Mouse (Mus musculus): ENCODE measurements around the gene Agap3.
A peak's percentile ranks its signal among the peaks of the same experiment; 100 is the strongest.

The Agap3 gene

DNA sequence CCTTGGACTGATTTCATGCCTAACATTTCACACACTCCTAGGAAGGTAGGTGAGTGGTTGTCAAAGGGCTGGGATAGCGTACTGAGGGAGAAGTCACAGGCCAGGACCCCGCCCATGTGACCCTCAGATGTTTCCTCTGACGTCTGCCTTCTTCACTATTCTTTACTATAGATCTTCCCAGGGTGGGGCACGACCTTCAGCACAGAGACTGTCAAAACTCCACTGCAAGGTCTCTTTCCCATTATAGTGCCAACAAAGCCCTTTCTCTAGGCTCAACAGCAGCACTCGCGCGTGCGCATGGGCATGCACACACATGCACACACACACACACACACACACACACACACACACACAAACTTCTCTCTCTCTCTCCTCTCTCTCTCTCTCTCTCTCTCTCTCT is 71.8 kb downstream of the Agap3 start:
- no peak for DNase-seq (ENCODE audit: low spot score)

DNA sequence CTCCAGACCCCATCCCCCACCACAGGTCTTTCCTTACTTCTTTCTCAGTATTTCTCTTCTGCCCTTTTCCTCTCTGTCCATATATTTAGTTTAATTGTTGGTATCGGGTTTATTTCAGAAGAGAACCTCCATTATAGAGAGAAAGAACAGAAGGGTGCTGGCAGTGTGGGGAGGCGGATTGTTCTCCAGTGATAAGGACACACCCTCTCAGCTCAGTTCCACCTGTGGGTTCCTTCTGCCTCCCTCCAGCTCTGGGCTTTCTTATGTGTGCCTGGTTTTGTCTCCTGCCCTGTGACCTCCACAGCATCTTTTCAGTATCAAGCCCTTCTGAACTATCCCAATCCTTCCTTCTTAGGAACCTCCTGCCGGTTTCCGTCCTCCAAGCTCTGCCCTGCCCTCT is 72.5 kb downstream of the Agap3 start:
- DNase-seq (ENCODE audit: low spot score): no peak

DNA sequence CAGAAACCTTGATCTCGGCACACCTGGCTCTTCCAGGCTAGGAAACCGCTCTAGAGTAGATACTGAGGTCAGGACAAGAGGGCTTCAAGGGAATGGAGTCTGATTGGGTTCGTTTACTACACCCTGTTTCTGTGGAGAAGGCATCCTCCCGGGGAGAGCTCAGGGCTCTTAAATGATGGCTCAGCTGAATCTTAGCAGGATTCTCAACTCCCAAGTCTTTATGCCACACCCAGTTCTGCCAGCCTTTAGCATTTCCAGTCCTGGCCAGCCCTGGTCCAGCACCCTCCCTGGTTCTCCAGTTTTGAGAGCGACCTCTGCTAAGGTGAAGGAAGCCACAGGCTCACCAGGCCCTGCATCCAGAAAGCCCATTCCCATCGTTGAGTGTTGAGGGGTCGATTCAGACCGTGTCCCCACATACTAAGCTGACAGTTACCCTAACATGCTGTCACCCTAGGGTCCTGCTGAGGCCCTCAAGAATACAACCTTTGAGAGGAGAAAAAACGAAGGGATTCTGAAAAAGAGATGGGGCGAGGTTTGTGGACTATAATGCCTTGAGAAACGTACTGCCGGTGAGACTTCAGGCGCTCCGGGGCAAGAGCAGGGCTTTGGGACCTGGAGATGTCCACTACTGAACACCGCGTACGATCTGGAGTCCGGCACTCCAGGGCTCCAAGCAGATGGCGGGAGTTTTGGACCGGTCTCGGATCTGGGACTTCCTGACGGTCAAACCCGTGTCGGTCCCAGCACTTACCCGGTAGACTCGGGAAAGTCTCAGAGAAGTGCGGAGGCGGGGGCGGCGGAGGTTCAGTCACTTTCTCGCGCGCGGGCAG is 73.6 kb downstream of the Agap3 start:
- DNase-seq (ENCODE audit: low spot score): no peak

DNA sequence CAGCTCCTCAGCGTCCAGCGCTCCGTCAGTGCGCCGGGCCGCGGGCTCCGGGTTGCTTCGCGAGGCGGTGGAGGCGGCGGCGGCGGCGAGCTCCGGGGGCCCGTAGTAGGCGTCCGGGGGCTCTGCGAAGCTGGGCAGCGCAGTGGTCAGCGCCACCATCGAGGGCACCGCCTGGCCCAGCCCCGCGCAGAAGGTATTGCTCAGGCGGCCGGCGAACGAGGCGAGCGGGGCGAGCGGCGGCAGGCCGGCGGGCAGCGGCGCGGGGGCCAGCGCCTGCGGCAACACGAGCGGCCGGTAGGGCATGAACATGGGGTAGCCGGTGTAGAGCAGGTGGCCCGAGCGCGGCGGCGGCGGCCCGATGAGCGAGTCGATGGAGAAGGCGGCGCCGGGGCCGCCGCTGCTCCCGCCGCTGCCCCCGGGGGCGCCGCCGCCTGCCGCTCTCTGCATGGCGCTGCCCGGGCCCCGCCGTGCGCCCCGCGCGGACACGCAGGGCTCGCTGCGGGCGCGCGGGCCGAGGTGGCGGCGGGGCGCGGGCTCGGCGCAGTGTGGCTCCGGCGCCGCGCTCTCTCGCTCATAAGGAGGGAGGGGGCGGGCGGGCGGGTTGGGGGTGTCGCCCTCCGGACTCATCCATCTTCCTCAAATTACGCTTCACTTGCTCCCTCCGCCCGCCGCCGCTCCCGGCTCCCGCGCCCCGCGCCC is 74.4 kb downstream of the Agap3 start:
- DNase-seq (ENCODE audit: low spot score): no peak

DNA sequence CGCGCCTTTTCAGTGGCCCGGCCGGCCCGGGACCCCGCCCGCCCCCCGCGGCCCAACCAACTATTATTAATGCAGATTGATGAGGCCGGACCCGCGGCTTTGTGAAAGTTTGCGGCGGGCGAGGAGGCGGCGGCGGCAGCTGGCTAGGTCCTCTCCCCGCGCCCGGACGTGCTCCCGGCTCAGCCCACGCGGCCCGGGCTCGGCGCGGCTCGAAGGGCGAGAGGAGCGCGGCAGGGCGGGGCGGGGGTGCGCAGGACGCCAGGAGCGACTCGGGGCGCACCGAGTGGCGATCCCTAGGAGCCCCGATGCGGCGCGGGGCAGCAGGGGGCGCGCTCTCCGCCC is 74.9 kb downstream of the Agap3 start, which contains the start of gene Gbx1:
Gene Gbx1, minus strand, starts transcription at position 314 of the 342 bp plus-strand sequence.
- no peak for DNase-seq (ENCODE audit: low spot score)

DNA sequence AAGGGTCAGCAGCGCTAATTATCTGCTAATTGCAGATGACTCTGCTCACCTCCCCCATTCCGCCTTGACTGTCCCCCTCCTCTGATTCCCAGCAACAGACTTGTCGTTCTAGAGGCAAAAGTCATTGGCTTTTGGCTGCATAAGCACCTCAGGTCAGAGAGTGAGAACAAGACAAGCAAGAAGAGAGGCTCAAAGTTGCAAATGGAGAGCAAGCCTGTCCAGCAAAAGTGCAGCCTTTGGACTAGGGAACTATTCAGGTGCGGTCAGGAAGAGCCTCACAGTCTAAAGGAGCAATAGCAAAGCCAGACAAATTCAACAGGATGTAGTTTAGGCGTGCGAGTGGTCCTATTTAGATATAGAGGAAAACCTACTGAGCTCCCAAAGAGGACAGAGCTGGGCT is 75.8 kb downstream of the Agap3 start:
- no peak for DNase-seq (ENCODE audit: low spot score)

DNA sequence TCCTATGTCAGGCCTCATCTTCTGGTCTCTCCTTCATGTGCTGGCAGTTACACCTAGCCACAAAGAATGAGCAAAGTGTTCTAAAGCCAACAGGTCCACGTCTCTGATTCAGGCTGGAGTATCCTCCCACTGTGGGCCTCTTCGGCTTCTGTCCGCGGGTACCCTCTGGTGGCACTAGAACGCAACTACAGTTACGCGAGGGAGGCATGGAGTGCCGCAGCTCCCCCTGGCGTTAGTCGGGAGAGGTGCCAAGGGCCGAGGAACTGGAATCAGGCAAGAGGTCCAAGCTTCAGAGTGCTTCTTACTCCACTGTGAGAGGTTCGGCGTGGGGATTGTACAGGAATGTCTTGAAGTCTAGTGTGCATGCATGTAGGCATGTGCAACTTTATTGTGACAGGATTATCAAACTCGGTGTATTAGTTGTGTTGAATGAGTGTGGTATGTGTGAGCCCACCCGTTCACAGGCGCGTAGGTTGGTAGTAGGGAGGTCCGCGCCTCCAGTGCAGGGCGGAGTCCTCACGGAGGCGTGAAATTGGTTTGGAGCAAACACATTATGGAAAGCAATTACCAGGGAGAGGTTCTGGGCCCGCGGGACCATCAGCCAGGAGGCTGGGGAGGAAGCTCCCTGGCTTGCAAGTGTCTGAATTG is 78.2 kb downstream of the Agap3 start:
- peak; percentile 99 for DNase-seq (ENCODE audit: low spot score)

DNA sequence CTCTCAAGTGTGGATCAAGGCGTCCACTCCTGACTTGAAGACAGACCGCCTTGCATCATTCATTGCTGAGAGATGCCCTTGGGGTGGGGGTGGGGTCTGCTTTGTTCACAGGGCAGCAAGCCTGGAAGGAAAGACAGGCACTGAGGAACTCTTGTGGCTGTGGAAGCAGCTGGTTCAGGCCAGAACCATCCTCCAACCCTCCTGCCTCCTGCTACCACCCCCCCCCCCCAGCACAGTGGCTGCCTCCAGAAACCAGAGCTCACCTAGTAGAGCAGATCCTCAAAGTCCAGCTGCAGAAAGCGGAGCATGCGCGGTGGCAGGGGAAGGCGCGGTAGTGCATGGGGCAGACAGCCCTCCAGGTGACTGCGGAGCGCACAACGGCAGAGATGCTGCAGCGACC is 81.4 kb downstream of the Agap3 start:
- no peak for DNase-seq (ENCODE audit: low spot score)

DNA sequence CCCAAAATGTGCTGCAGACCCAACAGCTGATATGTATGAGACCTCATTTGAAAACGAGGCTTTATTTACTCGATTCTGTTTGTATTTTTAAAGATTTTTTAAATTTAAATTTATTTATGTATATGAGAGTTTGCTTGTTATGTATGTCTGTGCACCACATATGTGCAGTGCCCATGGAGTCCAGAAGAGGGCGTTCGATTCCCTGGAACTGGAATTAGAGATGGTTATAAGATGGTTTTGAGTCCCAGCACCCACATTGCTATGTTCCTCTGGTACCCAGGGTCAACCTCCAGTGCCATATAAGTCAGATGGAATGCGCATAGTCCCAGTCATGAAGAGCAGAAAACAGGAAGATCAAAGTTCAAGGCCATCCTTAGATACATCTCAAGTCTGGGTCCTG is 82.3 kb downstream of the Agap3 start:
- DNase-seq (ENCODE audit: low spot score): no peak

DNA sequence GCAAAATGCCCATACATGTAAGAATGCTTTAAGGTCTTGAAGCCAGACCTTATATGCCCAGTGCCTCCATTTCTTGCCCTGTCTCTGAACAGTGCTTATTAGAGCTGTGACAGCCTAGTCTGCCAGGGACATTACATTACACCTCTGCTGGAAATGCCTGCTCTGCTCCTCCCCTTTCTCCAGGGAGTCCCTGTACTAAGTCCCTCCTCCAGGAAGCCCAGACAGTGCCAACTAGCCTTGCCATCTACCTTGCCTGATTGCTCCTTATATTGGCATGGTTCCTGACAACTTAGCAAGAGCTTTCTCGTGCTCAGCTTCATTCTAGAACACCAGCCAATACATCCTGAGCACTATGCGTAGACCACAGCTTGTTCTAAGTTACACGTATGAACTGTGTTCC is 83.8 kb downstream of the Agap3 start:
- DNase-seq (ENCODE audit: low spot score): no peak

DNA sequence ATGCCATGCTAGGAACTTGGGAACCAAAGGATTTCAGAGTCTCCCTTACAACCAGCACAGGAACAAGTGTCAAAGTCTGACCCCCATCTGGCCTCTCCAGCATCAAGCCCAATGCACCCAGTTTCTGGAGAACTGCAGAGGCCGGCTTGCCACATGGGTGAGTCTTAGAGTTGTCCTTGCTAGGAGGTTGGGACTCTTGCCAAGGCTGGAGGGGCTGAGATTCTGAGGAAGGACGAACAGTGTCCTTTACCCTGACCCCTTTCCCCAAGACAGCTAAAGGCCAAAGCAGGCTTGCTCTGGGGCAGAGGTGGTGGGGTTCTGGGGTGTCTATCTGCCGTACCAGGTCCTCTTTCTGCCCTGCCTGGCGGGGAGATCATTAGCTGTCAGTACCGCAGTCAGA is 84.5 kb downstream of the Agap3 start:
- no peak for DNase-seq (ENCODE audit: low spot score)

DNA sequence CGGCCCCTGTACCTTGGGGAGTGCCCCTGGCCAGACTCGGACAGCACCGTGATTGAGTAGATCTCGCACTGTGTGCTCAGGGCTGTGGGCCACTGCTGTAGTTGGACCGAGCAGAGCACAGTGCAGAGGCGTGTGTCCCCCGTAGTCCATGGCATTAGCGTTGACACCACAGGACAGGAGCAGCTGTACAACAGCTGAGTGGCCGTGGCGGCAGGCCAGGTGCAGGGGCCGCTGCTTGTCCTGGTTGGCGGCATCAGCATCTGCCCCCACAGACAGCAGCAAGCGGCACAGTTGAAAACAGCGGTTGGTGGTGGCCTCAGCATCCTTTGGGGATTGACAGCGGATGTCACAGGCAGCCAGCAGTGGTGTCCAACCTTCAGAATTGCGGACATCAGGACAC is 85.6 kb downstream of the Agap3 start:
- no peak for DNase-seq (ENCODE audit: low spot score)

DNA sequence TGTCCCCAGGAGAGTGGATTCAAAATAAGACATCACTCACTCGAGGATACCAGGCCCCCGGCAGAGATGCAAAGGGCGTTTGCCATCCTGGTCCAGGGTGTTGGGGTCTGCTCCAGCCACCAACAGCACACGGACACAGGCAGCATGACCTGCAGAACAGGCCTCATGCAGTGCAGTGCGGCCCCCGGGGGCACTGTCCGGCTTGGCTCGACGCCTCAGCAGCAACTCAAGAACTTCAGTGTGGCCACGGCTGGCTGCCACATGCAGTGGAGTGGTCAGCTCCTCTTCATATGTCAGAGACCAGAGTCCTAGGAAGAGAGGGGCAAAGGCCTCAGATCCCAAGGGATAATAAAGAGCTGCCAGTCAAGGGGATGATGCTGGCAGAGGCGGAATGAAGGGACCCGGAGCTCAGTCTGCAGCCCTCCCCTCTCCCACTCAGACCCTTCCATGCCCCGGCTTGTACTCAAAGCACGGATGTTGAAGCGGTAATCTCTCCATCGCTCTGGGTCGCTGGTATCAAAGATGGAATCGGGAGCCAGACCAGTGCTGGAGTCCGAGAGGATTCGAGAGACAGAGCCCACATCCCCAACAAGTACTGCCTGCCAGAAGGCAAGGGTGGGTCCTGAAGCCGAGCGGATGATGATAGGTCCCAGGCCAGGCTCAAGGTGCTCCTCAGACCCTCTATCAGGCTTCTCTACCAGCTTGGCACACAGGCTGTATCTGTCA is 87.8 kb downstream of the Agap3 start:
- DNase-seq (ENCODE audit: low spot score): no peak

DNA sequence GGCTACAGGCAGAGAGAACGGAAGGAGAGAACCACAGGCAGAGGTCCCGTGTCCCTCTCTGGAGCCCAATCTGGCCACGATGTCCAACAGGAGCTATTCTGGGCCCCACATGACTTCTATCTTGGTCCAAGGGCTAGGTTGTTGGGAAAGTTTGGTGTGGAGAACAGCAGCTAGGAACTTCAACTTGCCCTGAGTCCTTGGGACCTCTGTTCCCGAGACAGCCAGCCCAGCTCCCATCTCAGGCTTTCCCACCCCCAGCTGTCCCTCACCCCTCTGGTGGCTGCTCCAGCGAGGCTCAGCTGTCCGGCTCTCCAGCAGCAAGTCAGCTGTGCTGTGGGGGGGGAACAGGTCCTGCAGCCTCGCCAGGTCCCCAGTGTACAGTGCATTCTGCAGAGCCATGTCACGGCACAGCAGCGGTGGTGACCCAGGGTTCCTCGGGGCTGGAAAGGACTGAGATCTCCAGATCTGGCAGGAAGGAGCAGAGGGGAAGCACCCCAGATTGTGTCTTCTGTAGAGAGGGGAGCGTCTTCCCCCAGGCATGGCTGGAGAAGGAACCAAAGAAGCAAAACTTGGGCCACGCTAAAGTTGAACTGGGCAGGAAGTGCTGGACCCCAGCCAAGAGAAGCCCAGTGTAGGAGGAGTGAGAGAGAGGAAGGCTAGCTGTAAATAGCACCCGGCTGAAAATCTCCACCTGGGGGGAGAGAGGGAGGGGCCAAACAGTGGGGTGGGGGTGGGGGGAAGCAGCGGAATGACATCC is 88.6 kb downstream of the Agap3 start, which contains the start of gene Asb10:
Gene Asb10, minus strand, starts transcription at position 592 of the 757 bp plus-strand sequence.
- DNase-seq (ENCODE audit: low spot score): peak; percentile 55

DNA sequence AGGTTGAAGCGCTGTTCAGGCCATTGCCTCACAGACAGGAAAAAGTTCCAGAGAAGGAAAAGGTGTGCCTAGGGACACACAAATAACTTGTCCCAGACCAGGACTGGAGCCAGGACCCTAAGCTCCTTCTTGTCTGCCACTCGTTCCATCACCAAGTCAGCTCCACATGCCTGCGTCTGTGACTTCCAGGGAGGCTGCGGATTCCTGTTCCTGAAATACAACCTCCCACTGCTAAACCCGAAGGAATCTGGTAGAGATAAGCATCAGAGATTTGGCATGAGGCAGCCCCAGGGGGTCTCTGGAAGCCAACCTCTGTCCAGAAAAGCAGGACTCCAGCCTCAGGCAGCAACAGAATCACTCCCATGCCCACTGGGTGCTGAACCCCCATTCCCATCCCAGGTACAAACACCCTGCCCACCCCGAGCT is 89.2 kb downstream of the Agap3 start:
- no peak for DNase-seq (ENCODE audit: low spot score)

DNA sequence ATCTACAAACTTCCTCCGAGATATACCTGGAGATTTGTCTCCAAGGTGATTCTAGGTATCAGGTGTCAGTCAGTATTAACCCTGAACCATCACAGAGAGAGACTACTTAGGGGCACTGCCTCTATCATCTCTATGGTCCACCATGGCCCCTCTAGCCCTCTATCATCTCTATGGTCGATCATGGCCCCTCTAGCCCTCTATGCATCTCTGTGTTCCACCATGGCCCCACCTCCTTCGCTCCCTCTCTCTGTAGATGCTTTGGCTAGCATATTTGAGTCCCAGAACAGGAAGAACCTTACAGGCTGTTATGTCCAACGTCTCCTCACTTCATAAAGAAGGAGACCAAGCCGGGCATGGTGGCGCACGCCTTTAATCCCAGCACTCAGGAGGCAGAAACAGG is 90.7 kb downstream of the Agap3 start:
- DNase-seq (ENCODE audit: low spot score): no peak

DNA sequence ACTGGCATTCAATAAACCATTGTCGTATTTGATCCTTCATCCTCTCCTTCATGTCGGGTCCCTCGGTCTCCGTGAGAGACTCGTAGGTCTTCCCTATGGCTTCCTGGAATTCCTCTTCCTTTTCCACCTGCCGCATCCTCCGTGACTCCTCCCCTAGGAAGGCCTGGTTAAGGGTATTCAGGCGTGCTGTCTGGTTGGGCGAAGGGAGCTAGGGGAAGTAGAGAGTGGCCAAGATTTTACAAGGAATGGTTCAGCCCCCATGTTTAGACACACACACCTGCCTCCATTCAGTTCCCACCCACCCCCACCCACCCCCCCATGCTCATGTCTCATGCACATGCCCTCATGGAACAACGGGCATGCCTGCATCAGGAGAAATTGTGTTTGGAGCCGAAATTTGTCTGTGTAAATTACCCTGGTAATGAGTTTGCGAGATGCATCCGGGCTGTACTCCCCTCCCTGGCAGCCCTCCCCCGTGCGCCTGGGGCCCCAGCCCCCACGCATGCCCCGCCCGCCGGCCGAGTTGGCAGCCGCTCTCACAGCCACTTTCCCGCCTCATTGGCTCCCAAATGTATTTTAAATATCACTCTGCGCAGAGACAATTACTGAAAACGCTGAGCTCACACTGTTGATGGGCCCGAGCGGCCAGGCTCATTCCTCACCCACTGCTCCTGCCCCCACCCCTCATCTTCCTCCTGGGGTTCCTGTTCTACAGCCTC is 98.8 kb downstream of the Agap3 start:
- DNase-seq (ENCODE audit: low spot score): no peak

DNA sequence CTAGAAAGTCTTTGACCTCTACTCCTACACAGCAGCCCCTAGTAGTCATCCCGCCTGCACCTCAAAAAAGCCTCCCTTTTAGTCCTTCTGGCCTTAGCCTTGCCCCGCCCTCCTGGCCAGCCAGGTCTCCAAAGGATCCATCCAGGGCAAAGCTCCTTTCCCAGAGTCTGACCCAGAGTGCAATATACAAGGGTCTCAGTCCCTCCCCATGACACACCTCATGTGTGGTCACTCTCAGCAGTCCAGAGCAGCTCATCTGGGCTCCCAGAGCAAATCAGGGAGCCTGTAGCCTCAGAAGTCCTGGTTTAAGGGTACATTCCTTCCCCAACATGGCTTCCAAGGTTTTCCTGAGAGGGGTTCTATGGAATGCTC is 99.3 kb downstream of the Agap3 start:
- DNase-seq (ENCODE audit: low spot score): no peak

Data from adipocyte (in vitro differentiated cells).